Mouse (Mus musculus) heart, adult 2 months (tissue): Measurements from ENCODE around the gene Myo7a.

ENCODE experiments used
- CTCF ChIP-seq: fragments of 200-600 bp; IDR thresholded peaks from 2 replicates; pipeline ENCODE4 v1.8.1; 2022; ENCODE audit warnings: antibody characterized with exemption, mild to moderate bottlenecking, moderate library complexity
- EP300 ChIP-seq: fragments of 200-500 bp; IDR thresholded peaks from 2 replicates; pipeline ENCODE4 v1.6.1; 2011; ENCODE audit warnings: low read depth, low read length, control low read depth; ENCODE audit not compliant: insufficient read depth
- POLR2A ChIP-seq: fragments of 200-500 bp; IDR thresholded peaks from 2 replicates; pipeline ENCODE4 v1.6.1; 2011; ENCODE audit warnings: mild to moderate bottlenecking, low read depth, low read length, control low read depth; ENCODE audit not compliant: insufficient read depth

- TF ChIP-seq CTCF (no peak), POLR2A (no peak), EP300 (no peak)
Observed at GRCm38 (mm10) chr7:98103942-98104292, 15.4 kb downstream of the Myo7a start.
